Mouse (Mus musculus): ENCODE measurements around the gene Stra6l.

Gene Stra6l

GRCm38 (mm10) chr4:45911876-45912275 lies 63.4 kb downstream of the Stra6l start:
- no peak for DNase-seq (ENCODE audit: low spot score in 2 of 2)

GRCm38 (mm10) chr4:45917091-45917490 lies 68.6 kb downstream of the Stra6l start:
- no peak for DNase-seq (ENCODE audit: low spot score in 2 of 2)

- DNase-seq (ENCODE audit: low spot score in 2 of 2) = no peak
Observed at GRCm38 (mm10) chr4:45921663-45922435, 73.4 kb downstream of the Stra6l start.

GRCm38 (mm10) chr4:45924011-45924410 lies 75.5 kb downstream of the Stra6l start:
- no peak for DNase-seq (ENCODE audit: low spot score in 2 of 2)

GRCm38 (mm10) chr4:45928561-45928960 lies 80.1 kb downstream of the Stra6l start:
- DNase-seq (ENCODE audit: low spot score in 2 of 2) = no peak
